Mouse (Mus musculus): Measurements from ENCODE around the gene D630023F18Rik. TPM values are rescaled to one million over a fixed set of nuclear protein-coding genes. Genes with fewer than 3 reads are reported as not detected.

D630023F18Rik gene
- polyA plus RNA-seq, 1 experiment, result not detected

GRCm38 (mm10) chr1:65073589-65073988, 49.4 kb downstream of the D630023F18Rik start, which contains the start of gene Crygc:
Gene Crygc, minus strand, starts transcription at chr1:65073689.
- H3K4me3 ChIP-seq, result no peak within 1 kb of the TSS
- no peaks in the 10 kb centered on the region for H3K79me2 ChIP-seq (ENCODE audit: control insufficient read depth, insufficient read depth)
- no peaks in the 10 kb centered on the region for H3K36me3 ChIP-seq (ENCODE audit: control insufficient read depth, insufficient read depth)
- H3K27me3 ChIP-seq (ENCODE audit: control insufficient read depth, insufficient read depth, insufficient read length), result no peaks in the 10 kb centered on the region
- H3ac ChIP-seq (ENCODE audit: control insufficient read depth, insufficient read length), result no peak within 1 kb of the TSS
- no peak for TF ChIP-seq USF1 (IDR thresholded peaks at IDR 0.05; ENCODE audit: low read depth)
- TF ChIP-seq SRF (IDR thresholded peaks at IDR 0.05; ENCODE audit: control insufficient read depth, insufficient read length, low read depth), result no peak
- TF ChIP-seq CEBPB (IDR thresholded peaks at IDR 0.05; ENCODE audit: insufficient read depth, poor library complexity, severe bottlenecking), result no peak
- no peak for TF ChIP-seq MYOD1 (IDR thresholded peaks at IDR 0.05; ENCODE audit: control insufficient read depth in 1 of 3, insufficient read length in 2 of 3, low read depth in 2 of 3)
- no peak for TF ChIP-seq MAX (IDR thresholded peaks at IDR 0.05; ENCODE audit: low read depth)
- no peak for TF ChIP-seq REST (IDR thresholded peaks at IDR 0.05; ENCODE audit: insufficient read depth, insufficient read length)
- TF ChIP-seq POLR2A (IDR thresholded peaks at IDR 0.05; ENCODE audit: insufficient read length, low read depth), result no peak
- no peak for TF ChIP-seq TCF12 (IDR thresholded peaks at IDR 0.05; ENCODE audit: insufficient read depth, poor library complexity, severe bottlenecking)
- no peak for TF ChIP-seq E2F4 (IDR thresholded peaks at IDR 0.05; ENCODE audit: insufficient read depth)
- no peak for TF ChIP-seq MYOG (IDR thresholded peaks at IDR 0.05; ENCODE audit: control insufficient read depth in 1 of 3, insufficient read depth in 1 of 3, insufficient read length in 2 of 3, low read depth in 2 of 3)
- TF ChIP-seq POLR2AphosphoS2 (IDR thresholded peaks at IDR 0.05; ENCODE audit: insufficient read length, low read depth), result no peak
- no peak for TF ChIP-seq TCF3 (IDR thresholded peaks at IDR 0.05; ENCODE audit: insufficient read length, low read depth)
- H3K4me2 ChIP-seq (ENCODE audit: low read depth), result no peak within 1 kb of the TSS

GRCm38 (mm10) chr1:65067842-65068241, 55.2 kb downstream of the D630023F18Rik start:
- H3K27me3 ChIP-seq (ENCODE audit: control insufficient read depth, insufficient read depth, insufficient read length), result no peaks in the 10 kb centered on the region
- H3K79me2 ChIP-seq (ENCODE audit: control insufficient read depth, insufficient read depth), result no peaks in the 10 kb centered on the region
- TF ChIP-seq TCF3 (IDR thresholded peaks at IDR 0.05; ENCODE audit: insufficient read length, low read depth) (no peak), TCF12 (IDR thresholded peaks at IDR 0.05; ENCODE audit: insufficient read depth, poor library complexity, severe bottlenecking) (no peak), MAX (IDR thresholded peaks at IDR 0.05; ENCODE audit: low read depth) (no peak), E2F4 (IDR thresholded peaks at IDR 0.05; ENCODE audit: insufficient read depth) (no peak), POLR2AphosphoS2 (IDR thresholded peaks at IDR 0.05; ENCODE audit: insufficient read length, low read depth) (no peak), USF1 (IDR thresholded peaks at IDR 0.05; ENCODE audit: low read depth) (no peak), SRF (IDR thresholded peaks at IDR 0.05; ENCODE audit: control insufficient read depth, insufficient read length, low read depth) (no peak), MYOG (IDR thresholded peaks at IDR 0.05; ENCODE audit: control insufficient read depth in 1 of 3, insufficient read depth in 1 of 3, insufficient read length in 2 of 3, low read depth in 2 of 3) (no peak), POLR2A (IDR thresholded peaks at IDR 0.05; ENCODE audit: insufficient read length, low read depth) (no peak), REST (IDR thresholded peaks at IDR 0.05; ENCODE audit: insufficient read depth, insufficient read length) (no peak), CEBPB (IDR thresholded peaks at IDR 0.05; ENCODE audit: insufficient read depth, poor library complexity, severe bottlenecking) (no peak), MYOD1 (IDR thresholded peaks at IDR 0.05; ENCODE audit: control insufficient read depth in 1 of 3, insufficient read length in 2 of 3, low read depth in 2 of 3) (no peak)
- H3K4me2 ChIP-seq (ENCODE audit: low read depth), result no peak overlapping the region
- no peaks in the 10 kb centered on the region for H3K36me3 ChIP-seq (ENCODE audit: control insufficient read depth, insufficient read depth)
- no peak overlapping the region for H3ac ChIP-seq (ENCODE audit: control insufficient read depth, insufficient read length)
- no peak overlapping the region for H3K4me3 ChIP-seq

- Histone ChIP-seq H3K4me3 (no peak overlapping the region), H3K36me3 (ENCODE audit: control insufficient read depth, insufficient read depth) (no peaks in the 10 kb centered on the region)
- TF ChIP-seq MYOG (IDR thresholded peaks at IDR 0.05; ENCODE audit: control insufficient read depth in 1 of 3, insufficient read depth in 1 of 3, insufficient read length in 2 of 3, low read depth in 2 of 3) (no peak), TCF3 (IDR thresholded peaks at IDR 0.05; ENCODE audit: insufficient read length, low read depth) (no peak), E2F4 (IDR thresholded peaks at IDR 0.05; ENCODE audit: insufficient read depth) (no peak), USF1 (IDR thresholded peaks at IDR 0.05; ENCODE audit: low read depth) (no peak)
Measured at GRCm38 (mm10) chr1:65064201-65064600, 58.8 kb downstream of the D630023F18Rik start.

GRCm38 (mm10) chr1:65063352-65063751, 59.7 kb downstream of the D630023F18Rik start, which contains the start of gene Crygd:
Gene Crygd, minus strand, starts transcription at chr1:65063452.
- Histone ChIP-seq H3K36me3 (ENCODE audit: control insufficient read depth, insufficient read depth) (no peaks in the 10 kb centered on the region), H3K4me2 (ENCODE audit: low read depth) (no peak within 1 kb of the TSS), H3ac (ENCODE audit: control insufficient read depth, insufficient read length) (no peak within 1 kb of the TSS), H3K4me3 (no peak within 1 kb of the TSS), H3K79me2 (ENCODE audit: control insufficient read depth, insufficient read depth) (no peaks in the 10 kb centered on the region), H3K27me3 (ENCODE audit: control insufficient read depth, insufficient read depth, insufficient read length) (no peaks in the 10 kb centered on the region)
- no peak for TF ChIP-seq POLR2AphosphoS2 (IDR thresholded peaks at IDR 0.05; ENCODE audit: insufficient read length, low read depth)
- no peak for TF ChIP-seq TCF12 (IDR thresholded peaks at IDR 0.05; ENCODE audit: insufficient read depth, poor library complexity, severe bottlenecking)
- TF ChIP-seq E2F4 (IDR thresholded peaks at IDR 0.05; ENCODE audit: insufficient read depth), result no peak
- no peak for TF ChIP-seq MAX (IDR thresholded peaks at IDR 0.05; ENCODE audit: low read depth)
- no peak for TF ChIP-seq TCF3 (IDR thresholded peaks at IDR 0.05; ENCODE audit: insufficient read length, low read depth)
- TF ChIP-seq CEBPB (IDR thresholded peaks at IDR 0.05; ENCODE audit: insufficient read depth, poor library complexity, severe bottlenecking), result no peak
- TF ChIP-seq POLR2A (IDR thresholded peaks at IDR 0.05; ENCODE audit: insufficient read length, low read depth), result no peak
- no peak for TF ChIP-seq MYOG (IDR thresholded peaks at IDR 0.05; ENCODE audit: control insufficient read depth in 1 of 3, insufficient read depth in 1 of 3, insufficient read length in 2 of 3, low read depth in 2 of 3)
- TF ChIP-seq MYOD1 (IDR thresholded peaks at IDR 0.05; ENCODE audit: control insufficient read depth in 1 of 3, insufficient read length in 2 of 3, low read depth in 2 of 3), result no peak
- TF ChIP-seq USF1 (IDR thresholded peaks at IDR 0.05; ENCODE audit: low read depth), result no peak
- TF ChIP-seq SRF (IDR thresholded peaks at IDR 0.05; ENCODE audit: control insufficient read depth, insufficient read length, low read depth), result no peak
- no peak for TF ChIP-seq REST (IDR thresholded peaks at IDR 0.05; ENCODE audit: insufficient read depth, insufficient read length)

More at GRCm38 (mm10) chr1:65064201-65064600, 58.8 kb downstream of the D630023F18Rik start:
- H3K27me3 ChIP-seq (ENCODE audit: control insufficient read depth, insufficient read depth, insufficient read length), result no peaks in the 10 kb centered on the region
- no peaks in the 10 kb centered on the region for H3K79me2 ChIP-seq (ENCODE audit: control insufficient read depth, insufficient read depth)
- no peak overlapping the region for H3K4me2 ChIP-seq (ENCODE audit: low read depth)
- H3ac ChIP-seq (ENCODE audit: control insufficient read depth, insufficient read length), result no peak overlapping the region

Other genes with a start within 250 kb of the D630023F18Rik start
- 3.9 TPM for gene Plekhm3, start 166.4 kb downstream of the D630023F18Rik start, polyA plus RNA-seq (2012; fragmentation: generic; extraction: Trizol)
- gene Akr1cl, start 90.5 kb downstream of the D630023F18Rik start, polyA plus RNA-seq (2012; fragmentation: generic; extraction: Trizol), result not detected
- not detected for gene Cryge, start 72.1 kb downstream of the D630023F18Rik start, polyA plus RNA-seq (2012; fragmentation: generic; extraction: Trizol)
- not detected for gene Crygd, start 59.8 kb downstream of the D630023F18Rik start, polyA plus RNA-seq (2012; fragmentation: generic; extraction: Trizol)
- gene Crygc, start 49.5 kb downstream of the D630023F18Rik start, polyA plus RNA-seq (2012; fragmentation: generic; extraction: Trizol), result not detected
- not detected for gene Crygb, start 40.9 kb downstream of the D630023F18Rik start, polyA plus RNA-seq (2012; fragmentation: generic; extraction: Trizol)
- not detected for gene Cryga, start 19.8 kb downstream of the D630023F18Rik start, polyA plus RNA-seq (2012; fragmentation: generic; extraction: Trizol)
- not detected for gene Gm28845, start 3.7 kb downstream of the D630023F18Rik start, polyA plus RNA-seq (2012; fragmentation: generic; extraction: Trizol)
- gene Idh1, start 63.3 kb upstream of the D630023F18Rik start, polyA plus RNA-seq (2012; fragmentation: generic; extraction: Trizol), result 44.7 TPM
- gene Pikfyve, start 63.5 kb upstream of the D630023F18Rik start, polyA plus RNA-seq (2012; fragmentation: generic; extraction: Trizol), result 4.2 TPM
- gene Pth2r, start 158.8 kb upstream of the D630023F18Rik start, polyA plus RNA-seq (2012; fragmentation: generic; extraction: Trizol), result 0.01 TPM

All from myocyte (in vitro differentiated cells).